Mouse (Mus musculus): Measurements from ENCODE around the gene Gas7. TPM values are rescaled to one million over a fixed set of nuclear protein-coding genes. Genes with fewer than 3 reads are reported as not detected.
A peak's percentile ranks its signal among the peaks of the same experiment; 100 is the strongest.

The Gas7 gene
- polyA plus RNA-seq, 1 experiment from 2014 or later, result 15.7 TPM

DNA sequence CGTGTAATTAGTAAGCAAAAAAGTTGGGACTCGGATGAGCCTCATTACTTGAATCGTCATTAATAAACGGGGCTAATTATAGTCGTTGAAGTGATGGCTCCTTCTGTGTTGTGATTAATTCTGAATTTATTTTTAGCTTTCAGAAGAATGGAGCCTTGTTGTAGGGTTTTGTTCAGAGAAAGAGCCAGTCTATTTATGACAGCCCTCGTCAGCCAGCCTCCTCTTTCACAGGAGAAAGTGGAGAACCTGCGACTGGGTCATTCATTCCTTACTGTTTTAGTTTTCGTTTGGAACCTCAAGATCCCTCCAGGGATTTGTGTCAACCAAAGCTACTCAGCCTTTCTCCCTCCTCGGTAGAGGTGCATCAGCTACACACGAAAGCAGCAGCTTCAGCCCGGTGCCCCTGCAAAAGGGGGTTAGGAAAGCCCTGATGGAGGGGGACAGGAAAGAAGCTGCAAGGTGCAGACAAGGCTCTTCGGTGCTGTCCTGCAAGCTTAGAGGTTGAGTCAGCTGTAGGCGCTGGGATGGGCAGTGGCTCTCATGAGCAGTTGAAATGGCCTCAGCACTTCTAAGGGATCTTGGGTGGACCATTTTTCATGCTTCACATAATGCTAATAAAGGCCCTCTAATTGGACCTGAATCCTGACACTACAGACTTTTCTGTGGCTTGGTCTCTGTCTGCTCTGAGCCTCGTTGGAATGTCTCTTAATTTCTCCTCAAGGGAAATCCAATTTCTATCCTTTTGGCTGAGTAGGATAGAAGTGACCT, 10.0 kb upstream of the Gas7 start:
- Histone ChIP-seq H3K27me3 (ENCODE audit: control insufficient read depth, insufficient read depth, low read length) (no peaks in the 10 kb centered on the region), H3K4me1 (ENCODE audit: control insufficient read depth, insufficient read depth, low read length) (no peaks in the 10 kb centered on the region), H3K9me3 (ENCODE audit: control insufficient read depth, low read length) (no peaks in the 10 kb centered on the region), H3K27ac (replicated peaks; ENCODE audit: low read depth, low read length) (no peak overlapping the region), H3K9ac (replicated peaks; ENCODE audit: low read length) (no peak overlapping the region), H3K4me2 (ENCODE audit: low read length) (no peak overlapping the region), H3K4me3 (replicated peaks; ENCODE audit: low read depth, low read length) (no peak overlapping the region), H3K36me3 (ENCODE audit: control insufficient read depth, insufficient read depth, low read length) (no peaks in the 10 kb centered on the region)
- WGBS, result 52% methylated on average over 14 of the region's 14 CpGs
- no peak for ATAC-seq (ENCODE audit: low FRiP score, low TSS enrichment)
- no peak for DNase-seq

DNA sequence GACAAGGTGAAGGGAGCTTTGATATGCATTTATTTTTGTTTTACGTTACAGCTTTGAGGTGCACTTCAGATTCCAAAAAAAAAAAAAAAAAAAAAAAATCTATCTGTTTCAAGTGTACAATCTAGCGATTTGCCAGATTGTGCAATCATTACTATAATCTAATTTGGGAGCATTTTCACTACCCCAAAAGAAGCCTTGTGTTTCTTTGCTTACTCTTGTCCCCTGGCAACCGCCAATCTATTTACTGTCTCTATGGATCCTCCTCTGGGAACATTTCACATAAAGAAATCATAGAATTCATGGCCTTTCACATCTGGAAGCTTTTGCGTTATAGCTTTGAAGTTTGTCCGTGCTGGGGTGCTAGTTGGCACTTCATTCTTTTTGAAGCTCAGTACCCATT, 3.7 kb upstream of the Gas7 start:
- Histone ChIP-seq H3K4me2 (ENCODE audit: low read length) (no peak overlapping the region), H3K9me3 (ENCODE audit: control insufficient read depth, low read length) (no peaks in the 10 kb centered on the region), H3K36me3 (ENCODE audit: control insufficient read depth, insufficient read depth, low read length) (no peaks in the 10 kb centered on the region), H3K27ac (replicated peaks; ENCODE audit: low read depth, low read length) (no peak overlapping the region), H3K4me3 (replicated peaks; ENCODE audit: low read depth, low read length) (no peak overlapping the region), H3K9ac (replicated peaks; ENCODE audit: low read length) (no peak overlapping the region), H3K27me3 (ENCODE audit: control insufficient read depth, insufficient read depth, low read length) (peaks cover 11% of the 10 kb centered on the region; the same call in 1 of the 2 replicates), H3K4me1 (ENCODE audit: control insufficient read depth, insufficient read depth, low read length) (0 out of 2 replicates have a peak, but pooled peaks cover 5% of the 10 kb centered on the region)
- DNase-seq (no peak), ATAC-seq (ENCODE audit: low FRiP score, low TSS enrichment) (no peak)
- 86% methylated on average over 5 of the region's 5 CpGs for WGBS

GRCm38 (mm10) chr11:67455527-67455981, 317 bp downstream of the Gas7 start:
- WGBS, result under 1% methylated on average over 42 of the region's 42 CpGs
- DNase-seq (peak; percentile 54), ATAC-seq (ENCODE audit: low FRiP score, low TSS enrichment) (peak; percentile 60; the same call in 1 of the 2 replicates)
- Histone ChIP-seq H3K9ac (replicated peaks; ENCODE audit: low read length) (peak overlapping the region; percentile 72), H3K4me1 (ENCODE audit: control insufficient read depth, insufficient read depth, low read length) (0 out of 2 replicates have a peak, but pooled peaks cover 5% of the 10 kb centered on the region), H3K27me3 (ENCODE audit: control insufficient read depth, insufficient read depth, low read length) (peaks cover 18% of the 10 kb centered on the region; the same call in 1 of the 2 replicates), H3K4me3 (replicated peaks; ENCODE audit: low read depth, low read length) (peak overlapping the region; percentile 71), H3K4me2 (ENCODE audit: low read length) (peak overlapping the region; percentile 98), H3K36me3 (ENCODE audit: control insufficient read depth, insufficient read depth, low read length) (no peaks in the 10 kb centered on the region), H3K27ac (replicated peaks; ENCODE audit: low read depth, low read length) (no peak overlapping the region), H3K9me3 (ENCODE audit: control insufficient read depth, low read length) (no peaks in the 10 kb centered on the region)

- no peak for ATAC-seq (ENCODE audit: low FRiP score, low TSS enrichment)
- 9% methylated on average over 7 of the region's 7 CpGs for WGBS
- DNase-seq, result peak; percentile 25
- peaks cover 18% of the 10 kb centered on the region; the same call in 1 of the 2 replicates for H3K27me3 ChIP-seq (ENCODE audit: control insufficient read depth, insufficient read depth, low read length)
- no peak overlapping the region; the same call in 1 of the 2 replicates for H3K9ac ChIP-seq (replicated peaks; ENCODE audit: low read length)
- H3K36me3 ChIP-seq (ENCODE audit: control insufficient read depth, insufficient read depth, low read length), result no peaks in the 10 kb centered on the region
- H3K27ac ChIP-seq (replicated peaks; ENCODE audit: low read depth, low read length), result no peak overlapping the region
- peak overlapping the region; percentile 71 for H3K4me3 ChIP-seq (replicated peaks; ENCODE audit: low read depth, low read length)
- H3K4me1 ChIP-seq (ENCODE audit: control insufficient read depth, insufficient read depth, low read length), result 0 out of 2 replicates have a peak, but pooled peaks cover 5% of the 10 kb centered on the region
- peak overlapping the region; percentile 98 for H3K4me2 ChIP-seq (ENCODE audit: low read length)
- H3K9me3 ChIP-seq (ENCODE audit: control insufficient read depth, low read length), result no peaks in the 10 kb centered on the region
Observed at GRCm38 (mm10) chr11:67456029-67456428, 792 bp downstream of the Gas7 start.

DNA sequence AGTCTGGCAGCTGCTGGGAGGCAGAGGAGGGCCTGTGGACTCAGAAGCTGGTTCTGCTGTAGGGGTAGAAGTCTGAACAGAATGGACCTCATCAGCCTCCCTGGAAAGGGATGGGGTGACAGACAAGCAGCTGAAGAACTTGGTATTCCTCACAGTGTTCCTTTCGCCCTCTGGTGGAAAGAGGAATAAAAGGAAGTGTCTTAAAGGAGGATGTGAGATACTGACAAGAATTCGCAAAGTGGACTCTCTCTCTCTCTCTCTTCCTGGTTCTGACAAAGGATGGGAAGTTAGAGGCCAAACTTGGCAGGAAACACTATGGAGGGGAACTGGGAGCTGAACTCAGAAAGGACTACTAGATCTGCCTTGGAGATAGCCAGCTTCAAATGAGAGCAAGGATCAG, 2.9 kb downstream of the Gas7 start:
- H3K27ac ChIP-seq (replicated peaks; ENCODE audit: low read depth, low read length), result no peak overlapping the region
- peaks cover 18% of the 10 kb centered on the region; the same call in 1 of the 2 replicates for H3K27me3 ChIP-seq (ENCODE audit: control insufficient read depth, insufficient read depth, low read length)
- no peaks in the 10 kb centered on the region for H3K9me3 ChIP-seq (ENCODE audit: control insufficient read depth, low read length)
- ATAC-seq (ENCODE audit: low FRiP score, low TSS enrichment) (no peak), DNase-seq (peak; percentile 79)
- no peak overlapping the region for H3K4me3 ChIP-seq (replicated peaks; ENCODE audit: low read depth, low read length)
- H3K4me2 ChIP-seq (ENCODE audit: low read length), result no peak overlapping the region
- H3K9ac ChIP-seq (replicated peaks; ENCODE audit: low read length), result no peak overlapping the region
- H3K4me1 ChIP-seq (ENCODE audit: control insufficient read depth, insufficient read depth, low read length), result 0 out of 2 replicates have a peak, but pooled peaks cover 5% of the 10 kb centered on the region
- H3K36me3 ChIP-seq (ENCODE audit: control insufficient read depth, insufficient read depth, low read length), result no peaks in the 10 kb centered on the region
- 39% methylated on average over 2 of the region's 2 CpGs for WGBS

DNA sequence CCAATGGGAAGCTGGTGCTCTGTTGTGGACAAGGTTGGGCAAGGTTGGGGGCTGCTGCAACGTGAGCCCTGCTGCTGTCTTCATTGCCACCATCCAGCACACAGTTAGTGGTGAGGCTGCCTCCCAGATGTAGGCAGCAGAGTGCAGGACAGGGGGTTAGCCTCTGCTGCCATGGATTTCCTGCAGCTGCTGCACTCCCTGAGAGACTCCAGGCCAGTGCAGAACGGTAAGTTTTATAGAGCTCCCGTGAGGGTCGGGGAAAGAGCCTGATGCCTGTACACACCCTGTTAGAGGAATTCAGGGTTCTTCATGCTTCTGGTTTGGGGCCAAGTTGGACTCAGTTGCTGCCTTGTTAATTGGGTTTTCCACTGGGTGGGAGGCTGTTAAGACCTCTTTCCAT, 11.9 kb downstream of the Gas7 start:
- no peaks in the 10 kb centered on the region for H3K4me1 ChIP-seq (ENCODE audit: control insufficient read depth, insufficient read depth, low read length)
- no peaks in the 10 kb centered on the region for H3K36me3 ChIP-seq (ENCODE audit: control insufficient read depth, insufficient read depth, low read length)
- no peaks in the 10 kb centered on the region for H3K27me3 ChIP-seq (ENCODE audit: control insufficient read depth, insufficient read depth, low read length)
- WGBS, result 68% methylated on average over 4 of the region's 4 CpGs
- no peak overlapping the region for H3K9ac ChIP-seq (replicated peaks; ENCODE audit: low read length)
- no peak overlapping the region for H3K4me2 ChIP-seq (ENCODE audit: low read length)
- DNase-seq, result no peak
- H3K9me3 ChIP-seq (ENCODE audit: control insufficient read depth, low read length), result no peaks in the 10 kb centered on the region
- H3K4me3 ChIP-seq (replicated peaks; ENCODE audit: low read depth, low read length), result no peak overlapping the region
- no peak overlapping the region for H3K27ac ChIP-seq (replicated peaks; ENCODE audit: low read depth, low read length)
- ATAC-seq (ENCODE audit: low FRiP score, low TSS enrichment), result no peak

GRCm38 (mm10) chr11:67468846-67469245, 13.6 kb downstream of the Gas7 start:
- Histone ChIP-seq H3K9ac (replicated peaks; ENCODE audit: low read length) (no peak overlapping the region), H3K4me2 (ENCODE audit: low read length) (no peak overlapping the region), H3K36me3 (ENCODE audit: control insufficient read depth, insufficient read depth, low read length) (no peaks in the 10 kb centered on the region), H3K4me1 (ENCODE audit: control insufficient read depth, insufficient read depth, low read length) (no peaks in the 10 kb centered on the region), H3K27ac (replicated peaks; ENCODE audit: low read depth, low read length) (no peak overlapping the region), H3K4me3 (replicated peaks; ENCODE audit: low read depth, low read length) (no peak overlapping the region), H3K9me3 (ENCODE audit: control insufficient read depth, low read length) (no peaks in the 10 kb centered on the region), H3K27me3 (ENCODE audit: control insufficient read depth, insufficient read depth, low read length) (no peaks in the 10 kb centered on the region)
- no peak for DNase-seq
- no peak for ATAC-seq (ENCODE audit: low FRiP score, low TSS enrichment)
- 56% methylated on average over 7 of the region's 7 CpGs for WGBS

- ATAC-seq (ENCODE audit: low FRiP score, low TSS enrichment), result no peak
- Histone ChIP-seq H3K27me3 (ENCODE audit: control insufficient read depth, insufficient read depth, low read length) (no peaks in the 10 kb centered on the region), H3K27ac (replicated peaks; ENCODE audit: low read depth, low read length) (no peak overlapping the region), H3K4me1 (ENCODE audit: control insufficient read depth, insufficient read depth, low read length) (no peaks in the 10 kb centered on the region), H3K9ac (replicated peaks; ENCODE audit: low read length) (no peak overlapping the region), H3K4me3 (replicated peaks; ENCODE audit: low read depth, low read length) (no peak overlapping the region), H3K9me3 (ENCODE audit: control insufficient read depth, low read length) (no peaks in the 10 kb centered on the region), H3K4me2 (ENCODE audit: low read length) (no peak overlapping the region), H3K36me3 (ENCODE audit: control insufficient read depth, insufficient read depth, low read length) (no peaks in the 10 kb centered on the region)
- 51% methylated on average over 5 of the region's 5 CpGs for WGBS
- no peak for DNase-seq
Observed at GRCm38 (mm10) chr11:67474590-67474989, 19.4 kb downstream of the Gas7 start.

- no peaks in the 10 kb centered on the region for H3K36me3 ChIP-seq (ENCODE audit: control insufficient read depth, insufficient read depth, low read length)
- no peak overlapping the region for H3K9ac ChIP-seq (replicated peaks; ENCODE audit: low read length)
- 48% methylated on average over 4 of the region's 4 CpGs for WGBS
- H3K4me2 ChIP-seq (ENCODE audit: low read length), result no peak overlapping the region
- H3K4me1 ChIP-seq (ENCODE audit: control insufficient read depth, insufficient read depth, low read length), result no peaks in the 10 kb centered on the region
- ATAC-seq (ENCODE audit: low FRiP score, low TSS enrichment) (no peak), DNase-seq (no peak)
- no peaks in the 10 kb centered on the region for H3K27me3 ChIP-seq (ENCODE audit: control insufficient read depth, insufficient read depth, low read length)
- no peak overlapping the region for H3K4me3 ChIP-seq (replicated peaks; ENCODE audit: low read depth, low read length)
- H3K9me3 ChIP-seq (ENCODE audit: control insufficient read depth, low read length), result no peaks in the 10 kb centered on the region
- H3K27ac ChIP-seq (replicated peaks; ENCODE audit: low read depth, low read length), result no peak overlapping the region
Observed at GRCm38 (mm10) chr11:67479534-67479933, 24.3 kb downstream of the Gas7 start.

Measured in midbrain, embryonic 14.5 days (tissue).